Mouse (Mus musculus) Patski (cell line): ENCODE measurements around the gene Gm5615. TPM values are rescaled to one million over a fixed set of nuclear protein-coding genes. Genes with fewer than 3 reads are reported as not detected.

Source experiments
- ATAC-seq: fragments of 100-300 bp; one replicate; pipeline ENCODE4 v1.8.0; 2021
- CTCF ChIA-PET: fragments of 350-600 bp; sonication (Branson Sonifier 250); formaldehyde crosslinking; loops from one replicate; lab custom pipeline; 2022; ENCODE audit warnings: inconsistent platforms; lab: Charles Lee
- POLR2A ChIA-PET: fragments of 350-600 bp; sonication (Branson Sonifier 250); formaldehyde crosslinking; loops from one replicate; lab custom pipeline; 2022; ENCODE audit warnings: antibody characterized with exemption, inconsistent platforms; lab: Charles Lee
- DNase-seq: peaks from one replicate; pipeline ENCODE4 v3.0.0-alpha.2; 2011; ENCODE audit warnings: low read depth, low spot score
- H3K27me3 ChIP-seq: fragments of 371-371 bp; one replicate; pipeline ENCODE4 v1.5.1; 2021
- CTCF ChIP-seq: fragments of 100-300 bp; IDR thresholded peaks from one replicate; pipeline ENCODE4 v1.5.1; 2021
- in situ Hi-C: fragments of 300-500 bp; cut with MboI; formaldehyde crosslinking; loops from 3 replicates; pipeline ENCODE4 v1.11.1; 2018; ENCODE audit warnings: low pct_unique_long_range_greater_than_20kb, mixed read lengths
- polyA plus RNA-seq: library from polyadenylated mRNA; unstranded; gene quantifications from one replicate; pipeline ENCODE4 v1.2.3, GENCODE M21; 2021

Gene Gm5615
- polyA plus RNA-seq: not detected

- ChIA-PET CTCF (no interaction called here), POLR2A (no interaction called here)
- TF ChIP-seq CTCF: no peak
- in situ Hi-C loops: no loop called here
- ATAC-seq (no peak), DNase-seq (no peak)
- H3K27me3 ChIP-seq: no peaks in the 10 kb centered on the region
Observed at GRCm38 (mm10) chr9:36541863-36542262, at the start of gene Gm5615. Gene Gm5615, minus strand, starts transcription at chr9:36541963.

DNA sequence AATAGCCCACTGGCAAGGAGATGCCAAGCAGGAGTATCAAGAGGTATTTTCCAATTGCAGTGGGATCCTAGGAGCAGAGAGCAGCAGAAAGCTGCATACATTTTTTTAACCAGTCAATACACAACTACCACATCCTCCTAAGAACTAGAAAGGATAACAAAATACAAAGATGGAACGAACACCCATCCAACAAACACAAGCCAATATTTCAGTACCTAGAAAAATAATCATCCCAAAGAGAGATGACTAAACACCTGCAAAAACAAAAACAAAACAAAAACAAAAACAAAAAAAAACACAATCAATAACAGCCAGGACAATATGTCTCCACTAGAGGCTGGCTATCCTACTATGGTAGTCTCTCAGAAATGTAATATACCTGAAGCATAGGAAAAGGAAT is 40.8 kb upstream of the Gm5615 start, which contains the start of gene Gm17689:
Gm17689 (minus strand) TSS at position 101 of the 400 bp plus-strand sequence.
- TF ChIP-seq CTCF: no peak
- ChIA-PET CTCF (no interaction called here), POLR2A (no interaction called here)
- no peak for ATAC-seq
- peaks cover 5% of the 10 kb centered on the region for H3K27me3 ChIP-seq
- in situ Hi-C loops: no loop called here
- DNase-seq: no peak

- H3K27me3 ChIP-seq: no peaks in the 10 kb centered on the region
- POLR2A ChIA-PET: no interaction called here
- CTCF ChIA-PET: no interaction called here
- TF ChIP-seq CTCF: no peak
- in situ Hi-C loops: no loop called here
- DNase-seq (no peak), ATAC-seq (no peak)
Observed at GRCm38 (mm10) chr9:36504211-36504610, 37.6 kb downstream of the Gm5615 start.

- in situ Hi-C loops: no loop called here
- ATAC-seq (no peak), DNase-seq (no peak)
- no peaks in the 10 kb centered on the region for H3K27me3 ChIP-seq
- no peak for TF ChIP-seq CTCF
- ChIA-PET POLR2A (no interaction called here), CTCF (no interaction called here)
Observed at GRCm38 (mm10) chr9:36495824-36496223, 45.9 kb downstream of the Gm5615 start.

DNA sequence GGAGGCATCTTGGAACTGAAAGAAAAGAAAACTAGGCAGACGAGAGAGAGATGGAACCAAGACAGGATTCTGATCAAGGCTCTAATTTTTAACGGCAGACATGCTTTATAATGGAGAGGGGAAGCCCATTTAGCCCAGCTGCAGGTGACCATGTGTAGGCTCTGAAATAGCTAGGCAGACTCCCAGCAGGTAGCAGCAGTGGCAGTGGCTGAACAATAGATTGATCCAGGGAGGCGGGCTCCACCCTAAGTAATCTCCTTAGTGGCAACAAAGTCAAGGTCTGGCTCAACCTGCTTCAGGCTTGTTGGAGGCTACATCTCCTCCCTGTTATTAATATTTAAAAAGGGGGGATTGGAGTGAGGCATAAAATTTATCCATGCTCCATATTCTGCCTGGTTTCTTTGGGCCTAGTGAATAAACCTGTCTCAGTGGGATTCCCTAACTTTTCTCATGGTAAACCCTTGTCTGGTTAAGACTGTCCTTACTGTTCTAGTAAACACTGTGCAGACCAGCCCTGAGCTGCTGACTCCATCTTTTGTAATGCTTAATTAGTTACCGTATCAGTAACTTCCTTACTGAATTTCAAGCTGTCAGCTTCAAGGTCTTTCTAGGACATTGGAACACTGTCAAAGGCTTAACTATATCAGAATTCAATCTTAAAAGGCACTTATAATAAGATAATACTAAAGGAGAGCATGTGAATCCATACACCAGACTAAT is 47.1 kb downstream of the Gm5615 start:
- DNase-seq (no peak), ATAC-seq (no peak)
- POLR2A ChIA-PET: no interaction called here
- no peak for TF ChIP-seq CTCF
- no peaks in the 10 kb centered on the region for H3K27me3 ChIP-seq
- in situ Hi-C loops: no loop called here
- CTCF ChIA-PET: no interaction called here

Other genes starting within 250 kb of the Gm5615 start
- not detected for gene Gm7257, start 110.1 kb downstream of the Gm5615 start, polyA plus RNA-seq
- not detected for gene Gm9513, start 66.3 kb downstream of the Gm5615 start, polyA plus RNA-seq
- gene Gm17689, start 40.7 kb upstream of the Gm5615 start, polyA plus RNA-seq: not detected
- gene A630095E13Rik, start 101.4 kb upstream of the Gm5615 start, polyA plus RNA-seq: not detected
- gene Acrv1, start 151.3 kb upstream of the Gm5615 start, polyA plus RNA-seq: not detected
- gene Chek1, start 185.1 kb upstream of the Gm5615 start, polyA plus RNA-seq: 14.9 TPM
- gene Stt3a, start 225.7 kb upstream of the Gm5615 start, polyA plus RNA-seq: 239 TPM